Mouse (Mus musculus): ENCODE data around the gene Serpinb9. TPM values are rescaled to one million over a fixed set of nuclear protein-coding genes. Genes with fewer than 3 reads are reported as not detected.
"Not testable (repeated sequence)": the region's sequence is repeated elsewhere in the genome, so short reads cannot be mapped to it uniquely, and the experiment has no call there.

The Serpinb9 gene
- polyA plus RNA-seq, 1 experiment from 2014 or later: 2.1 TPM

DNA sequence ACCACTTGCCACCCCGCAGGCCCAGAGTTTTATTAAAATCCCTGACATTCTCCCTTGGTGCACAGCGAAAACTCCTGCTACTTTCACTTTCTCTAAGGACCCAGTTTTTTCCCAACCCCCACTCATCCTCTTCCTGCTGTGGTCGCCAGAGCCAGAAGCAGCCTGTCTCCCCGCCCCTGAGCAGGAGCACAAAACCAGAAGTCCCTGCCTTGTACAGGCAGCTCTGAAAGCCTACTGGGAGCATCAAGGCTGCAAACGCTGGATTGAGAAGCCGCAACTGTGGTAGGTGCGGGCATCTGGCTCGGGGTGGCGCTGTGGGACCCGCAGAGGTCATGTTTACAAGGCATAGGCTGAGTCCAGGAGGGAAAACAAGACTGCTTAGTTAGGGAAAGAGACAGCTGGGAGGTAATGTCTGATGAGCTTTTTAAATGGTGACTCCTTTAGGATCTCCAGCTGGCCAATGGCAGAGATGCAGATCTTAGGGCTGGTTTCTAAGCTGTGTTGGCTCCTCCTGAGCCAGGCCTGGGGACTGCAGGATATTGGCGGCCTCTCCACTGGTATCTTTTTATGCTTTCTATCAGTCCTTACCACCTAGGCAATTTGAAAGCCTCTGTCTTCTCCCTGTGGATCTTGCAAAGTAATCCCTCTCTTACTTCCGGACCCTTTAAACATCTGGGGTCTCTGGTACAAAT lies 1.5 kb downstream of the Serpinb9 start:
- Histone ChIP-seq H3K4me3 (peak overlapping the region; percentile 62), H3K9me3 (replicated peaks) (no peaks in the 10 kb centered on the region), H3K36me3 (no peaks in the 10 kb centered on the region), H3K27me3 (replicated peaks) (no peaks in the 10 kb centered on the region), H3K4me2 (peak overlapping the region; percentile 79), H3K27ac (peak overlapping the region; percentile 90), H3K4me1 (peaks cover 33% of the 10 kb centered on the region), H3K9ac (peak overlapping the region; percentile 83)
- WGBS (ENCODE audit: insufficient replicate concordance): 8% methylated on average over 12 of the region's 12 CpGs
- ATAC-seq: peak; percentile 94

DNA sequence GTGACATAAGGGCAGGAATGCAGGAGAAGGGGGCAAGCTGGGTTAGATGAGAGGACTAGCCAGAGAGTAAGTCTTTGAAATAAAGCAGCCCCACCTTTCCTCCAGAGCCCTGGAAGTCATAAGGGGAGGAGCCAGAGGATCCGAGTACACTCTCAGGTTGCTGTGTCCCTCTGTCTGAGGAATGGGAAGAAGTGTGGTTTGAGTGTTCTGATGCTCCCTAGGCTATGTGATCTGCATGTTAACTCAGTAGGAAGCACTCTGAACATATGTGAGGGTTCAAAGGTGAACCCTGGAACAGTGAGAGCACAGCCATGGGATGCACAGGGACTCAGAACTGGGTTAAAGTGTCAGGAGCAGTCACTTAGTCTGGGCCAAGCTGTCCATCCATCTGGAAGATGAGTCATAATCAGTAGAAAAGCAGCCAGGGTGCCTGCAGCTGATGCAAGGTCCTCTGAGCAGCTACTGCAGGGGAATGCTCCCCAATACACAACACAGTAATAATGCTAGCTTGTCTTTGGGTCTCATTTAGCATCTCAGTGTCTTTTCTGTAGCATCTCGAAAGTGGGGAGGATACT lies 2.5 kb downstream of the Serpinb9 start:
- H3K36me3 ChIP-seq: no peaks in the 10 kb centered on the region
- 70% methylated on average over 2 of the region's 2 CpGs for WGBS (ENCODE audit: insufficient replicate concordance)
- no peak overlapping the region for H3K4me3 ChIP-seq
- H3K4me1 ChIP-seq: peaks cover 33% of the 10 kb centered on the region
- H3K27ac ChIP-seq: peak overlapping the region; percentile 90
- no peaks in the 10 kb centered on the region for H3K27me3 ChIP-seq (replicated peaks)
- no peak for ATAC-seq
- H3K4me2 ChIP-seq: no peak overlapping the region
- H3K9me3 ChIP-seq (replicated peaks): no peaks in the 10 kb centered on the region
- H3K9ac ChIP-seq: no peak overlapping the region

DNA sequence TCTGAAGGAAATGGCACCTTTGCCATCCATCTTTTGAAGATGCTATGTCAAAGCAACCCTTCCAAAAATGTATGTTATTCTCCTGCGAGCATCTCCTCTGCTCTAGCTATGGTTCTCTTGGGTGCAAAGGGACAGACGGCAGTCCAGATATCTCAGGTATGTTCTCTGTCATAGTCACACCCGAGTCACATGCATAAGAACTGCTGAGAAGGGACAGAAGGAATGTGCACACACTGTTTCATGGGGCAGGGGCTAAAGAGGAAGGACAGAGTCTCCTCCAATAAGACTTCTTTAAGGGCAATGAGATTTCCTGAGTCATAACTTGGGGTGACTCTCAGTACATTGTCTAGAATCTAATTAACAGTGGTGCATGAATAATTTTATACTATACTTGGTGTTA lies 3.5 kb downstream of the Serpinb9 start:
- Histone ChIP-seq H3K9me3 (replicated peaks) (no peaks in the 10 kb centered on the region), H3K27ac (no peak overlapping the region), H3K27me3 (replicated peaks) (no peaks in the 10 kb centered on the region), H3K36me3 (no peaks in the 10 kb centered on the region), H3K4me3 (no peak overlapping the region), H3K4me1 (peaks cover 33% of the 10 kb centered on the region), H3K9ac (no peak overlapping the region), H3K4me2 (no peak overlapping the region)
- WGBS (ENCODE audit: insufficient replicate concordance): 74% methylated on average over 3 of the region's 3 CpGs
- no peak for ATAC-seq

DNA sequence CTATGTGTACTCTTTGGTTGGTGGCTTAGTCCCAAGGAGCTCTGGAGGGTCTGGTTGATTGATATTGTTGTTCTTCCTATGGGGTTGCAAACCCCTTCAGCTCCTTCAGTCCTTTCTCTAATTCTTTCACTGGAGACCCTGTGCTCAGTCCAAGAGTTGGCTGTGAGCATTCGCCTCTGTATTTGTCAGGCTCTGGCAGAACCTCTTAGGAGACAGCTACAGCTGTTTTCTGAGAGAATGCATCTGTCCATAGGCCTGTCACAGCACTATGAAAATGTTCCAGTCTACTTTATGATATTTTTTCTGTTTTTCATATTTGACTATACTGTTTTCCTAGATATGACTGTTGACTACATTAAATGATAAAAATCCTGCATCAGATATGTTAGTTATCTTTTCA lies 9.3 kb downstream of the Serpinb9 start:
- H3K9me3 ChIP-seq (replicated peaks): no peaks in the 10 kb centered on the region
- no peak for ATAC-seq
- no peak overlapping the region for H3K4me2 ChIP-seq
- no peak overlapping the region for H3K4me3 ChIP-seq
- no peaks in the 10 kb centered on the region for H3K36me3 ChIP-seq
- no peaks in the 10 kb centered on the region for H3K27me3 ChIP-seq (replicated peaks)
- no peaks in the 10 kb centered on the region for H3K4me1 ChIP-seq
- 72% methylated on average over 1 of the region's 1 CpGs for WGBS (ENCODE audit: insufficient replicate concordance)
- H3K27ac ChIP-seq: no peak overlapping the region
- no peak overlapping the region for H3K9ac ChIP-seq

DNA sequence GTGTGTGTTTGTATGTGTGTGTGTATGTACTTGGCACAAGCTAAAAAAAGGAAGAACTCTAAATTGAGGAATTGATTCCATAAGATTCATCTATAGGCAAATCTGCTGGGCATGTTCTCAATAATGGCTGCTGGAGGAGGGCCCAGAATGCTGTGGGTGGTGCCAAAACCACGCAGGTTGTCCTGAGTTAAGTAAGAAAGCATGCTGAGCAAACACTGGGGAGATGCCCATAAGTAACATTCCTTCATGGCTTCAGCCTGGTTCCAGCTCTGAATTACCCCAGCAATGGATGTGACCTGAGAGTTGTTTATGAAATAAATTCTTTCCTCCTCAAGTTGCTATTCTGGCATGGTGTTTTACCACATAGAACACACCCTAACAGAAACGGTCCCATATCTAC lies 10.2 kb downstream of the Serpinb9 start:
- Histone ChIP-seq H3K27me3 (replicated peaks) (no peaks in the 10 kb centered on the region), H3K9me3 (replicated peaks) (no peaks in the 10 kb centered on the region), H3K4me1 (no peaks in the 10 kb centered on the region), H3K4me3 (no peak overlapping the region), H3K9ac (no peak overlapping the region), H3K36me3 (no peaks in the 10 kb centered on the region), H3K4me2 (no peak overlapping the region), H3K27ac (no peak overlapping the region)
- WGBS (ENCODE audit: insufficient replicate concordance): 54% methylated on average over 2 of the region's 2 CpGs
- no peak for ATAC-seq

DNA sequence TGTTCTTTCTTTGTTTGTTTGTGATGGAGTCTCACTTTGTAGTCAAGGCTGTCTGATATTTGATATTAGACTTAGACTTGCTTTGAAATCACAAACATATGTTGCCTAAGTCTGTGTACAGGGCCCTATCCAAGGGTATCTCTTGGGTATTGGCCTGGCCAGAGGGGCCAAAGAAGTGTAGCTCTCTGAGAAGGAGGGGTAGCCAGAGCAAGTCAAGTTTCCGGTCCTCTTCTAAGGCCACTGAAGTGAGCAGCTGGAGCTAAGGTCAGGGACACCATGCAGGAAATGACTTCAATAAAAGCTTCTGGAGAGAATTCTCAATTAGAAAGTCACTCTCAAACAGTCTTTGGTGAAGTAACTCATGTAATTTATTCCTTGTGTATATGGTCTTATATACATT lies 19.3 kb downstream of the Serpinb9 start:
- Histone ChIP-seq H3K4me3 (no peak overlapping the region), H3K27me3 (replicated peaks) (no peaks in the 10 kb centered on the region), H3K4me1 (0 out of 2 replicates have a peak, but pooled peaks cover 4% of the 10 kb centered on the region), H3K9me3 (replicated peaks) (no peaks in the 10 kb centered on the region), H3K36me3 (no peaks in the 10 kb centered on the region), H3K9ac (no peak overlapping the region), H3K4me2 (no peak overlapping the region), H3K27ac (no peak overlapping the region)
- no peak for ATAC-seq
- 79% methylated on average over 1 of the region's 1 CpGs for WGBS (ENCODE audit: insufficient replicate concordance)

DNA sequence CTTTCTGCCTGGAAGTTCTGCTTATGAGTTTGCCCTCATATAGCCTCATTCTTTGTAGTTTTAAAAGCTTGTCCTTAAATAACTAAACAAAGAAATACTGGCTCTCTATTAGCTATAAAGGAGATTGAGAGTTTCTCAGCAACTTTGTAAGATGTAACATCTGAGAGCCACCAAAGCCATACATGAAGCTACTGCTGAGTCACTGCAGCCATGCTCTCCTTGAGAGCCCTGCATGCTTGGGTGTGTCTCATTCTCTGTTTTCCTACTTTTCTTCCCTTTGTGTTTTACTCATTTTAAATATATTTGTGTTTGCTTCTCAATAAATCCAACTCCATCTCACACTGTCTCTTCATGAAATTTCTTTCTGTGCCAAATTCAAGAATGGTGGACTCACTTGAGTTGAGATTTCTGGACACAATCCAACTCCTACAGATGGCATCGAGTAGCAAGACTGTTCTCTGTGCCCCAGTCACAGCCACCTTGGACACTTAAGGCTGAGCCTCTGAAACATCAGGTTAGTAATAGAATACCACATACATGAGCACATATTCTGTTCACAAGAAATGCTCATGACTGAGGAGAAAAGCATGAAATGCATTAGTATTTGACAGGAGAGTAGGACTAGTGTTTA lies 23.5 kb downstream of the Serpinb9 start:
- 77% methylated on average over 1 of the region's 1 CpGs for WGBS (ENCODE audit: insufficient replicate concordance)
- Histone ChIP-seq H3K27ac (no peak overlapping the region), H3K4me2 (no peak overlapping the region), H3K4me3 (no peak overlapping the region), H3K4me1 (0 out of 2 replicates have a peak, but pooled peaks cover 4% of the 10 kb centered on the region), H3K36me3 (no peaks in the 10 kb centered on the region), H3K9ac (no peak overlapping the region), H3K9me3 (replicated peaks) (no peaks in the 10 kb centered on the region), H3K27me3 (replicated peaks) (no peaks in the 10 kb centered on the region)
- no peak for ATAC-seq

DNA sequence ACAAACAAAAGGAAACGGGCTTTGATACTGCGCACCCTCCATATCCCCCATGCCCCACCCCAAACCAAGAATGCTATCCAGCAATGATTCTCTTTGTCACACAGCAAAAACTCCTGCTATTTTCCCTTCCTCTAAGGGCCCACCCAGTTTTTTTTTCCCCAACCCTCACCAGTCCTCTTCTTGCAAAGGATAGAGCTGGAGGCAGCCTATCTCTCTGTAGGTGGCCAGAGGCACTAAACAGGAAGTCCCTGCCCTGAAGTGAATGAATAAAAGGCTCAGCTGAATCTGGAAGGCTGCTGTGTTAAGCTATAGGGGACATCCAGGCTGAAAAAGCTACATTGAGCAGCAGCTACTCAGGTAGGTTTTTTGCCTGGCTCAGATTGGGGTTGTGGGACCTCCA lies 24.2 kb downstream of the Serpinb9 start, which contains the start of gene Serpinb9b:
Gene Serpinb9b, plus strand, starts transcription at position 173 of the 400 bp plus-strand sequence.
- no peaks in the 10 kb centered on the region for H3K27me3 ChIP-seq (replicated peaks)
- 63% methylated on average over 2 of the region's 2 CpGs for WGBS (ENCODE audit: insufficient replicate concordance)
- H3K9ac ChIP-seq: no peak within 1 kb of the TSS
- 0 out of 2 replicates have a peak, but pooled peaks cover 4% of the 10 kb centered on the region for H3K4me1 ChIP-seq
- ATAC-seq: no peak
- no peak within 1 kb of the TSS for H3K4me2 ChIP-seq
- no peak within 1 kb of the TSS for H3K4me3 ChIP-seq
- no peak within 1 kb of the TSS for H3K27ac ChIP-seq
- no peaks in the 10 kb centered on the region for H3K9me3 ChIP-seq (replicated peaks)
- H3K36me3 ChIP-seq: no peaks in the 10 kb centered on the region

DNA sequence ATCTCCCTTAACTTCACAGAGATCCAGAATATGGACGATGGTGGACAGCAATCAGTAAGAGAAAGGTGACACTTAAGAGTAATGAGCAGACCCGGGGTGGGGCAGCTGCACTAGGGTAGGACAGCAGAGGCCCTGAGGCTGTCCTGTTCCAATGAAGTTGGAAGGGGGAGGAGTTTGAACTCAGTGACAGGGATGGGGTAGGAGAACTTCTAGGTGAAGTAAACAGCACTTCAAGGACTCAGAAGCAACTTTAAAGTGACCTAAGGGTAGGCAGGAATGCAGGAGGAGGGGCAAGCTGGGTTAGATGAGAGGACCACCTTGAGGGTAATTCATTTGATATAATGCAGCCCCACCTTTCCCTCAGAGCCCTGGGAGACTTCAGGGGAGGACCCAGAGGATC lies 25.1 kb downstream of the Serpinb9 start:
- Histone ChIP-seq H3K4me1 (0 out of 2 replicates have a peak, but pooled peaks cover 4% of the 10 kb centered on the region), H3K36me3 (no peaks in the 10 kb centered on the region), H3K9me3 (replicated peaks) (no peaks in the 10 kb centered on the region), H3K4me2 (no peak overlapping the region), H3K9ac (no peak overlapping the region), H3K4me3 (no peak overlapping the region), H3K27me3 (replicated peaks) (no peaks in the 10 kb centered on the region), H3K27ac (no peak overlapping the region)
- 31% methylated on average over 2 of the region's 2 CpGs for WGBS (ENCODE audit: insufficient replicate concordance)
- ATAC-seq: no peak

DNA sequence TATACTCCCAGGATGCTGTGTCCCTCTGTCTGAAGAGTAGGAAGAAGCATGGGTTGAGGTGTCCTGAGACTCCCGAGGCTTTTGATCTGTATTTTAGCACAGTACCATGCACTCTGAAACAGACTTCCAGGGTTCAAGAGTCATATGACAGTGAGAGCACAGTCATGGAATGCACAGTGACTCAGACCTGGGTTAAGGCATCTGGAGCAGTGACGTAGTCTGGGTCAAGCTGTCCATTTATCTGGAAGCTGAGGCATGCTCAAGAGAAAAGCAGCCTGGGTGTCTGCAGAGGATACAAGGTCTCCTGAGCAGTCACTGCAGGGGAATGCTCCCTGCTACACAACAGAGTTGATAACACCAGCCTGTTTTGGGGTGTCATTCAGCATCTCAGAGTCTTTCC lies 25.5 kb downstream of the Serpinb9 start:
- no peak for ATAC-seq
- no peaks in the 10 kb centered on the region for H3K9me3 ChIP-seq (replicated peaks)
- H3K4me3 ChIP-seq: no peak overlapping the region
- H3K4me1 ChIP-seq: 0 out of 2 replicates have a peak, but pooled peaks cover 4% of the 10 kb centered on the region
- no peak overlapping the region for H3K9ac ChIP-seq
- H3K27me3 ChIP-seq (replicated peaks): no peaks in the 10 kb centered on the region
- 49% methylated on average over 2 of the region's 2 CpGs for WGBS (ENCODE audit: insufficient replicate concordance)
- H3K27ac ChIP-seq: no peak overlapping the region
- no peaks in the 10 kb centered on the region for H3K36me3 ChIP-seq
- no peak overlapping the region for H3K4me2 ChIP-seq

DNA sequence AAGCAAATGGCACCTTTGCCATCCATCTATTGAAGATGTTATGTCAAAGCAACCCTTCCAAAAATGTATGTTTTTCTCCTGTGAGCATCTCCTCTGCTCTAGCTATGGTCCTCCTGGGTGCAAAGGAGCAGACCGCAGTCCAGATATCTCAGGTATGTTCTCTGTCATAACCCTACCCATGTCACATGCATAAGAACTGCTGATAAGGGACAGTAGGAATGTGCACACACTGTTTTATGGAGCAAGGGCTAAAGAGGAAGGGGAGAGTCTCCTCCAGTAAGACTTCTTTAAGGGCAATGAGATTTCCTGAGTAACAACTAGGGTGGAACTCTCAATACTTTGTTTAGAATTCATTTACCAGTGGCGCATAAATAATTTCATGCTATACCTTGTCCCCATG lies 26.4 kb downstream of the Serpinb9 start:
- ATAC-seq; H3K9ac ChIP-seq; H3K27ac ChIP-seq; H3K27me3 ChIP-seq (replicated peaks); H3K4me3 ChIP-seq; H3K9me3 ChIP-seq (replicated peaks); H3K4me1 ChIP-seq; H3K4me2 ChIP-seq; H3K36me3 ChIP-seq: not testable (repeated sequence)
- WGBS (ENCODE audit: insufficient replicate concordance): 82% methylated on average over 2 of the region's 2 CpGs

DNA sequence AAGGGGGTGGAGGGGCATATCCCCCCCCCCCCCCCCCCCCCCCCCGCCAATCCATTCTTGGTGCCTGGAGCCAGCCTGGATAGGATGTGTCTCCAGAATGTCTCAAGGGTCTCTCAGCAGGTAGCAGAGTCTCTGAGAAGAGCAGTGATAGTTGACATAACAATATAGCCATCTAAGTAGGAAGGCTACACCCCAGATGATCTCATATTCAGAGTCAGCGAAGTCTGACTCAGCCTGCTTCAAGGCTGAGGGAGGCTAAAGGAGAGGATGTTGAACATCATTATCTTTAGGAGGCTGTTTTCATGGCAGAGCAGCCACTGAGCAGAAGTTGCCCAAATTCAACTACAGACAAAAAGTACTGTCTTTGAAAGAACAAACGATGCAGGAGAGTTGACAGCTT lies 27.2 kb downstream of the Serpinb9 start:
- WGBS (ENCODE audit: insufficient replicate concordance): 76% methylated on average over 2 of the region's 3 CpGs
- no peak for ATAC-seq
- no peak overlapping the region for H3K4me3 ChIP-seq

More for the DNA sequence above, 27.2 kb downstream of the Serpinb9 start:
- Histone ChIP-seq H3K36me3 (no peaks in the 10 kb centered on the region), H3K4me1 (0 out of 2 replicates have a peak, but pooled peaks cover 4% of the 10 kb centered on the region), H3K4me2 (no peak overlapping the region), H3K27me3 (replicated peaks) (no peaks in the 10 kb centered on the region), H3K9me3 (replicated peaks) (no peaks in the 10 kb centered on the region), H3K27ac (no peak overlapping the region), H3K9ac (no peak overlapping the region)

Data from liver, embryonic 12.5 days (tissue).